Mouse (Mus musculus): Measurements from ENCODE around the gene Rasal2. TPM values are rescaled to one million over a fixed set of nuclear protein-coding genes. Genes with fewer than 3 reads are reported as not detected.

The Rasal2 gene
- total and polyA plus RNA-seq, 3 experiments = 1.5 to 2.6 (median 1.7) TPM

- H3K4me3 ChIP-seq (replicated peaks in 1 of 3; ENCODE audit: low read depth in 2 of 3, low read length in 2 of 3, poor library complexity in 1 of 3) = no peak overlapping the region
- no peaks in the 10 kb centered on the region for H3K9me3 ChIP-seq (replicated peaks; ENCODE audit: low read length)
- TF ChIP-seq MAX (IDR thresholded peaks at IDR 0.05; ENCODE audit: low read length) = no peak
- TF ChIP-seq JUND (conservative IDR thresholded peaks at IDR 0.05; ENCODE audit: low read depth, low read length) = no peak
- no peak for TF ChIP-seq USF2 (conservative IDR thresholded peaks at IDR 0.05; ENCODE audit: low read depth, low read length)
- peaks cover 0 to 27% of the 10 kb centered on the region in 2 experiments; a peak in 3 of 4 replicates for H3K4me1 ChIP-seq (ENCODE audit: control insufficient read depth in 1 of 2, insufficient read depth in 2 of 2)
- no peaks in the 10 kb centered on the region for H3K79me2 ChIP-seq (replicated peaks; ENCODE audit: control insufficient read depth, extremely low read depth, insufficient read depth, poor library complexity, severe bottlenecking)
- no peak overlapping the region for H3K9ac ChIP-seq (ENCODE audit: insufficient read depth, low read depth)
- dilution Hi-C loops (cut with MboI; ENCODE audit: extremely low pct_ligation_motif_present, extremely low pct_unique_long_range_greater_than_20kb, low sequenced_read_pairs) (no loop called here), in situ Hi-C loops (cut with MboI; ENCODE audit: low pct_ligation_motif_present, low pct_unique_long_range_greater_than_20kb, low sequenced_read_pairs) (no loop called here)
- no peak overlapping the region for H3K27ac ChIP-seq (ENCODE audit: insufficient read depth, low read depth)
- H3K27me3 ChIP-seq (replicated peaks) = peaks cover 4% of the 10 kb centered on the region
- DNase-seq (ENCODE audit: extremely low read depth) = no peak
- H3K36me3 ChIP-seq (replicated peaks in 1 of 2; ENCODE audit: control insufficient read depth in 1 of 2, insufficient read depth in 1 of 2, low read length in 1 of 2) = no peaks in the 10 kb centered on the region
- no peak overlapping the region for H3K4me2 ChIP-seq (ENCODE audit: insufficient read depth, low read depth, poor library complexity, severe bottlenecking)
These were observed 16.0 kb upstream of the Rasal2 start for GRCm38 (mm10) chr1:157428366-157428765.

GRCm38 (mm10) chr1:157427604-157428003 lies 15.2 kb upstream of the Rasal2 start:
- peaks cover 4% of the 10 kb centered on the region for H3K27me3 ChIP-seq (replicated peaks)
- H3K4me1 ChIP-seq (ENCODE audit: control insufficient read depth in 1 of 2, insufficient read depth in 2 of 2) = peaks cover 0 to 27% of the 10 kb centered on the region in 2 experiments; a peak in 3 of 4 replicates
- H3K27ac ChIP-seq (ENCODE audit: insufficient read depth, low read depth) = no peak overlapping the region
- no peak for TF ChIP-seq MXI1 (IDR thresholded peaks at IDR 0.05; ENCODE audit: low read depth, low read length)
- no peak for TF ChIP-seq SIN3A (IDR thresholded peaks at IDR 0.05; ENCODE audit: low read length)
- TF ChIP-seq MEF2A (IDR thresholded peaks at IDR 0.05; ENCODE audit: borderline replicate concordance, low read depth, low read length) = no peak
- TF ChIP-seq PAX5 (IDR thresholded peaks at IDR 0.05; ENCODE audit: low read length) = no peak
- TF ChIP-seq POLR2A (IDR thresholded peaks at IDR 0.05; ENCODE audit: low read depth, low read length) = no peak
- no peak for TF ChIP-seq MAZ (IDR thresholded peaks at IDR 0.05; ENCODE audit: low read depth, low read length)
- TF ChIP-seq E2F4 (IDR thresholded peaks at IDR 0.05; ENCODE audit: insufficient replicate concordance, low read depth, low read length) = no peak
- no peak for TF ChIP-seq BHLHE40 (IDR thresholded peaks at IDR 0.05; ENCODE audit: low read depth, low read length)
- no peak for TF ChIP-seq RAD21 (IDR thresholded peaks at IDR 0.05; ENCODE audit: low read depth, low read length)
- TF ChIP-seq RCOR1 (conservative IDR thresholded peaks at IDR 0.05; ENCODE audit: low read depth, low read length) = no peak
- no peak for TF ChIP-seq ZMIZ1 (IDR thresholded peaks at IDR 0.05; ENCODE audit: low read depth, low read length)
- TF ChIP-seq HCFC1 (IDR thresholded peaks at IDR 0.05; ENCODE audit: low read depth, low read length) = no peak
- no peaks in the 10 kb centered on the region for H3K36me3 ChIP-seq (replicated peaks in 1 of 2; ENCODE audit: control insufficient read depth in 1 of 2, insufficient read depth in 1 of 2, low read length in 1 of 2)
- H3K9ac ChIP-seq (ENCODE audit: insufficient read depth, low read depth) = no peak overlapping the region
- H3K4me3 ChIP-seq (replicated peaks in 1 of 3; ENCODE audit: low read depth in 2 of 3, low read length in 2 of 3, poor library complexity in 1 of 3) = no peak overlapping the region
- H3K79me2 ChIP-seq (replicated peaks; ENCODE audit: control insufficient read depth, extremely low read depth, insufficient read depth, poor library complexity, severe bottlenecking) = no peaks in the 10 kb centered on the region
- dilution Hi-C loops (cut with MboI; ENCODE audit: extremely low pct_ligation_motif_present, extremely low pct_unique_long_range_greater_than_20kb, low sequenced_read_pairs) = no loop called here
- DNase-seq (ENCODE audit: extremely low read depth) = no peak
- in situ Hi-C loops (cut with MboI; ENCODE audit: low pct_ligation_motif_present, low pct_unique_long_range_greater_than_20kb, low sequenced_read_pairs) = no loop called here
- no peak overlapping the region for H3K4me2 ChIP-seq (ENCODE audit: insufficient read depth, low read depth, poor library complexity, severe bottlenecking)
- no peaks in the 10 kb centered on the region for H3K9me3 ChIP-seq (replicated peaks; ENCODE audit: low read length)

GRCm38 (mm10) chr1:157426933-157427332 lies 14.5 kb upstream of the Rasal2 start:
- H3K27me3 ChIP-seq (replicated peaks) = peaks cover 4% of the 10 kb centered on the region
- in situ Hi-C loops (cut with MboI; ENCODE audit: low pct_ligation_motif_present, low pct_unique_long_range_greater_than_20kb, low sequenced_read_pairs) = no loop called here
- peaks cover 0 to 27% of the 10 kb centered on the region in 2 experiments; a peak in 3 of 4 replicates for H3K4me1 ChIP-seq (ENCODE audit: control insufficient read depth in 1 of 2, insufficient read depth in 2 of 2)
- dilution Hi-C loops (cut with MboI; ENCODE audit: extremely low pct_ligation_motif_present, extremely low pct_unique_long_range_greater_than_20kb, low sequenced_read_pairs) = no loop called here
- H3K36me3 ChIP-seq (replicated peaks in 1 of 2; ENCODE audit: control insufficient read depth in 1 of 2, insufficient read depth in 1 of 2, low read length in 1 of 2) = no peaks in the 10 kb centered on the region
- H3K79me2 ChIP-seq (replicated peaks; ENCODE audit: control insufficient read depth, extremely low read depth, insufficient read depth, poor library complexity, severe bottlenecking) = no peaks in the 10 kb centered on the region
- no peak overlapping the region for H3K4me3 ChIP-seq (replicated peaks in 1 of 3; ENCODE audit: low read depth in 2 of 3, low read length in 2 of 3, poor library complexity in 1 of 3)
- no peak overlapping the region for H3K4me2 ChIP-seq (ENCODE audit: insufficient read depth, low read depth, poor library complexity, severe bottlenecking)
- no peak overlapping the region for H3K27ac ChIP-seq (ENCODE audit: insufficient read depth, low read depth)
- peak; percentile 67 for TF ChIP-seq ETS1 (conservative IDR thresholded peaks at IDR 0.05; ENCODE audit: low read depth, low read length)
- no peak for TF ChIP-seq TCF12 (IDR thresholded peaks at IDR 0.05; ENCODE audit: low read depth, low read length)
- peak; percentile 67 for TF ChIP-seq IRF4 (IDR thresholded peaks at IDR 0.05; ENCODE audit: low read depth, low read length)
- peak; percentile 84 for TF ChIP-seq EP300 (IDR thresholded peaks at IDR 0.05; ENCODE audit: low read length)
- TF ChIP-seq JUND (conservative IDR thresholded peaks at IDR 0.05; ENCODE audit: low read depth, low read length) = peak; percentile 66
- no peak for TF ChIP-seq SMC3 (IDR thresholded peaks at IDR 0.05; ENCODE audit: low read depth, low read length)
- TF ChIP-seq UBTF (IDR thresholded peaks at IDR 0.05; ENCODE audit: low read depth, low read length) = no peak
- peak; percentile 59; the same call in 1 of the 2 replicates for TF ChIP-seq MEF2A (IDR thresholded peaks at IDR 0.05; ENCODE audit: borderline replicate concordance, low read depth, low read length)
- no peak for TF ChIP-seq HCFC1 (IDR thresholded peaks at IDR 0.05; ENCODE audit: low read depth, low read length)
- peak; percentile 91 for TF ChIP-seq BHLHE40 (IDR thresholded peaks at IDR 0.05; ENCODE audit: low read depth, low read length)
- DNase-seq (ENCODE audit: extremely low read depth) = peak; percentile 53
- no peak overlapping the region for H3K9ac ChIP-seq (ENCODE audit: insufficient read depth, low read depth)
- H3K9me3 ChIP-seq (replicated peaks; ENCODE audit: low read length) = no peaks in the 10 kb centered on the region

Measured in CH12.LX (cell line).